18 mouse cellular contexts compared by ENCODE assay signal in genomic region chr13:101552451-101552850, GRCm38 (mm10).
A peak's percentile ranks its signal among the peaks of the same experiment; 100 is the strongest.
DNase-seq lines count a peak whose midpoint lies in the region; ATAC-seq lines count a peak whose summit lies in the region.
"Had no signal": no experiment of that assay in that cellular context is flagged by ENCODE, and none has a peak within 500 bp of the region (broad histone marks: within the 10 kb centered on the region; RNA-seq: fewer than 3 reads in every experiment).

No protein-coding gene starts in this region.

- H3K27ac ChIP-seq in heart, embryonic 11.5 days (ENCODE audit: low read depth, low read length), result no peak overlapping the region
- peak overlapping the region; percentile 99 for H3K27ac ChIP-seq in liver, embryonic 16.5 days (ENCODE audit: low read length)
- H3K27ac ChIP-seq in embryonic facial prominence, embryonic 10.5 days (replicated peaks), result no peak overlapping the region
- H3K27ac ChIP-seq: embryonic facial prominence, embryonic 13.5 days; gastrocnemius, adult 2 months; heart, embryonic 13.5 days; hindbrain, embryonic 13.5 days; neural tube, embryonic 12.5 days had no signal

- DNase-seq in heart, postnatal 4 days, result no peak
- peak; percentile 76 to 80 for DNase-seq in spleen, postnatal 4 days (ENCODE audit: low spot score in 2 of 2)
- no peak for DNase-seq in embryonic facial prominence, embryonic 10.5 days (ENCODE audit: low spot score)
- no peak for DNase-seq in cerebellum, postnatal 25 days
- DNase-seq in kidney, adult 11 months, result no peak
- DNase-seq: adrenal gland, postnatal 14 days; cerebellum, postnatal 36 days; gastrocnemius, adult 2 months; kidney, adult 8-10 months; midbrain, embryonic 14.5 days had no signal

- peak; percentile 71; the same call in 1 of the 2 replicates for ATAC-seq in heart, embryonic 11.5 days (replicated peaks; ENCODE audit: insufficient number of reproducible peaks, low FRiP score, low TSS enrichment)
- ATAC-seq in erythroblast, adult 5-6 weeks (replicated peaks; ENCODE audit: low FRiP score, poor library complexity, severe bottlenecking), result peak; percentile 76
- peak; percentile 86 for ATAC-seq in liver, embryonic 16.5 days (ENCODE audit: low read depth)
- ATAC-seq: forebrain, embryonic 14.5 days had no signal

- no peak overlapping the region for H3K9ac ChIP-seq in heart, embryonic 11.5 days (ENCODE audit: low read depth, low read length)
- H3K9ac ChIP-seq in liver, embryonic 16.5 days (ENCODE audit: low read depth, low read length), result peak overlapping the region; percentile 49
- H3K9ac ChIP-seq: embryonic facial prominence, embryonic 13.5 days; heart, embryonic 13.5 days; hindbrain, embryonic 13.5 days; neural tube, embryonic 12.5 days had no signal

- H3K4me3 ChIP-seq in heart, embryonic 11.5 days (ENCODE audit: low read depth, low read length), result no peak overlapping the region
- H3K4me3 ChIP-seq in liver, embryonic 16.5 days (ENCODE audit: low read depth, low read length), result peak overlapping the region; percentile 33
- H3K4me3 ChIP-seq in embryonic facial prominence, embryonic 10.5 days, result no peak overlapping the region
- H3K4me3 ChIP-seq: embryonic facial prominence, embryonic 13.5 days; gastrocnemius, adult 2 months; heart, embryonic 13.5 days; hindbrain, embryonic 13.5 days; neural tube, embryonic 12.5 days had no signal

- H3K9me3 ChIP-seq in heart, embryonic 11.5 days (replicated peaks; ENCODE audit: control insufficient read depth, low read length), result no peaks in the 10 kb centered on the region
- no peaks in the 10 kb centered on the region for H3K9me3 ChIP-seq in liver, embryonic 16.5 days (replicated peaks; ENCODE audit: control insufficient read depth, low read length)
- no peaks in the 10 kb centered on the region for H3K9me3 ChIP-seq in embryonic facial prominence, embryonic 10.5 days
- H3K9me3 ChIP-seq: embryonic facial prominence, embryonic 13.5 days; heart, embryonic 13.5 days; hindbrain, embryonic 13.5 days; neural tube, embryonic 12.5 days had no signal

- no peaks in the 10 kb centered on the region for H3K36me3 ChIP-seq in heart, embryonic 11.5 days (ENCODE audit: control insufficient read depth, insufficient read depth, low read length)
- no peaks in the 10 kb centered on the region for H3K36me3 ChIP-seq in liver, embryonic 16.5 days (ENCODE audit: control insufficient read depth, insufficient read depth)
- no peaks in the 10 kb centered on the region for H3K36me3 ChIP-seq in embryonic facial prominence, embryonic 10.5 days (replicated peaks)
- H3K36me3 ChIP-seq: embryonic facial prominence, embryonic 13.5 days; heart, embryonic 13.5 days; hindbrain, embryonic 13.5 days; neural tube, embryonic 12.5 days had no signal

- no peaks in the 10 kb centered on the region; the same call in 1 of the 2 replicates for H3K4me1 ChIP-seq in heart, embryonic 11.5 days (ENCODE audit: control insufficient read depth, insufficient read depth, low read length)
- peaks cover 64% of the 10 kb centered on the region for H3K4me1 ChIP-seq in liver, embryonic 16.5 days (ENCODE audit: control insufficient read depth, low read depth, low read length)
- peaks cover 18% of the 10 kb centered on the region for H3K4me1 ChIP-seq in embryonic facial prominence, embryonic 10.5 days
- H3K4me1 ChIP-seq: hindbrain, embryonic 13.5 days had no signal

- WGBS in heart, embryonic 11.5 days (ENCODE audit: insufficient replicate concordance), result 73% methylated on average over 2 of the region's 2 CpGs
- WGBS in liver, embryonic 16.5 days (ENCODE audit: insufficient replicate concordance), result 46% methylated on average over 2 of the region's 2 CpGs
- WGBS in embryonic facial prominence, embryonic 10.5 days, result 91% methylated on average over 2 of the region's 2 CpGs

- H3K27me3 ChIP-seq in heart, embryonic 11.5 days (ENCODE audit: control insufficient read depth, insufficient read depth, low read length), result no peaks in the 10 kb centered on the region
- H3K27me3 ChIP-seq in liver, embryonic 16.5 days (ENCODE audit: control insufficient read depth, insufficient read depth, low read depth, low read length), result no peaks in the 10 kb centered on the region
- H3K27me3 ChIP-seq in embryonic facial prominence, embryonic 10.5 days (replicated peaks; ENCODE audit: low read depth, poor library complexity, severe bottlenecking), result no peaks in the 10 kb centered on the region
- H3K27me3 ChIP-seq: embryonic facial prominence, embryonic 13.5 days; heart, embryonic 13.5 days; hindbrain, embryonic 13.5 days; neural tube, embryonic 12.5 days had no signal

- no peak overlapping the region for H3K4me2 ChIP-seq in heart, embryonic 11.5 days
- H3K4me2 ChIP-seq in liver, embryonic 16.5 days (ENCODE audit: low read depth, low read length), result peak overlapping the region; percentile 50
- H3K4me2 ChIP-seq: embryonic facial prominence, embryonic 13.5 days; hindbrain, embryonic 13.5 days; neural tube, embryonic 12.5 days had no signal

Comparison
In these comparisons a context has a peak if more than half of its experiments do, and no peak if none do; other contexts are left out.
1. DNase-seq: peak in spleen, postnatal 4 days (2 of 2); none in heart, postnatal 4 days (single experiment), embryonic facial prominence, embryonic 10.5 days (single experiment), cerebellum, postnatal 25 days (0 of 2) and kidney, adult 11 months (single experiment).
2. Peak in every context shown above with its lines, with median percentiles within 50 percentile points of each other: ATAC-seq.